29 mouse cellular contexts compared by ENCODE assay signal in genomic region chr8:29594129-29594528, GRCm38 (mm10).
DNase-seq lines count a peak whose midpoint lies in the region; ATAC-seq lines count a peak whose summit lies in the region.
"Had no signal": no experiment of that assay in that cellular context is flagged by ENCODE, and none has a peak within 500 bp of the region (broad histone marks: within the 10 kb centered on the region; RNA-seq: fewer than 3 reads in every experiment).

No protein-coding gene starts in this region.

- H3K9ac ChIP-seq in forebrain, embryonic 16.5 days (replicated peaks; ENCODE audit: low read depth, low read length), result no peak overlapping the region
- H3K9ac ChIP-seq in forebrain, embryonic 13.5 days, result no peak overlapping the region
- no peak overlapping the region for H3K9ac ChIP-seq in midbrain, embryonic 11.5 days (ENCODE audit: low read length)
- H3K9ac ChIP-seq: forebrain, embryonic 12.5 days; hindbrain, embryonic 15.5 days; limb, embryonic 15.5 days; liver, embryonic 13.5 days; midbrain, embryonic 13.5 days; neural tube, embryonic 13.5 days had no signal

- peak; percentile 5 for DNase-seq in layer of hippocampus, adult 9-11 months
- no peak for DNase-seq in layer of hippocampus, postnatal 25 days (ENCODE audit: extremely low spot score in 1 of 2, low spot score in 1 of 2)
- DNase-seq in right cerebral cortex, postnatal 25 days, result peak; percentile 7
- DNase-seq in right cerebral cortex, adult 18-20 months, result no peak
- DNase-seq in midbrain, embryonic 11.5 days (ENCODE audit: low spot score, missing footprints), result no peak
- DNase-seq: adrenal gland, postnatal 14 days; cerebellum, adult 9-11 months; gastrocnemius, postnatal 14 days; heart, postnatal 14 days; kidney, adult 11 months; kidney, postnatal 14 days; liver, embryonic 13.5 days; lung, adult 18-20 months; lung, postnatal 4 days had no signal

- H3K9me3 ChIP-seq in forebrain, embryonic 16.5 days (ENCODE audit: control insufficient read depth, low read length), result no peaks in the 10 kb centered on the region
- H3K9me3 ChIP-seq in forebrain, embryonic 13.5 days (replicated peaks), result no peaks in the 10 kb centered on the region
- H3K9me3 ChIP-seq in midbrain, embryonic 11.5 days (ENCODE audit: control insufficient read depth, low read length), result no peaks in the 10 kb centered on the region
- H3K9me3 ChIP-seq: forebrain, embryonic 12.5 days; hindbrain, embryonic 10.5 days; hindbrain, embryonic 15.5 days; limb, embryonic 10.5 days; limb, embryonic 15.5 days; liver, embryonic 13.5 days; midbrain, embryonic 13.5 days; neural tube, embryonic 13.5 days had no signal

- H3K27me3 ChIP-seq in forebrain, embryonic 16.5 days (replicated peaks; ENCODE audit: control insufficient read depth, insufficient read depth, low read length), result no peaks in the 10 kb centered on the region
- no peaks in the 10 kb centered on the region for H3K27me3 ChIP-seq in forebrain, embryonic 13.5 days
- no peaks in the 10 kb centered on the region for H3K27me3 ChIP-seq in midbrain, embryonic 11.5 days (ENCODE audit: control insufficient read depth, insufficient read depth, low read length)
- H3K27me3 ChIP-seq: forebrain, embryonic 12.5 days; hindbrain, embryonic 15.5 days; limb, embryonic 15.5 days; liver, embryonic 13.5 days; megakaryocyte, embryonic 14.5 days; midbrain, embryonic 13.5 days; neural tube, embryonic 13.5 days had no signal

- H3K4me1 ChIP-seq in forebrain, embryonic 16.5 days (replicated peaks; ENCODE audit: control insufficient read depth, insufficient read depth, low read length), result no peaks in the 10 kb centered on the region
- no peaks in the 10 kb centered on the region for H3K4me1 ChIP-seq in forebrain, embryonic 13.5 days
- H3K4me1 ChIP-seq in midbrain, embryonic 11.5 days (ENCODE audit: control insufficient read depth, insufficient read depth, low read length), result no peaks in the 10 kb centered on the region
- H3K4me1 ChIP-seq: forebrain, embryonic 12.5 days; hindbrain, embryonic 10.5 days; hindbrain, embryonic 15.5 days; limb, embryonic 10.5 days; limb, embryonic 15.5 days; liver, embryonic 13.5 days; megakaryocyte, embryonic 14.5 days; midbrain, embryonic 13.5 days; neural tube, embryonic 13.5 days had no signal

- H3K4me2 ChIP-seq in forebrain, embryonic 16.5 days (ENCODE audit: low read length), result no peak overlapping the region
- H3K4me2 ChIP-seq in forebrain, embryonic 13.5 days, result no peak overlapping the region
- no peak overlapping the region for H3K4me2 ChIP-seq in midbrain, embryonic 11.5 days
- H3K4me2 ChIP-seq: forebrain, embryonic 12.5 days; hindbrain, embryonic 15.5 days; limb, embryonic 15.5 days; liver, embryonic 13.5 days; midbrain, embryonic 13.5 days; neural tube, embryonic 13.5 days had no signal

- no peak overlapping the region for H3K27ac ChIP-seq in forebrain, embryonic 16.5 days (ENCODE audit: low read length)
- no peak overlapping the region for H3K27ac ChIP-seq in forebrain, embryonic 13.5 days
- H3K27ac ChIP-seq in midbrain, embryonic 11.5 days (ENCODE audit: low read depth, low read length), result no peak overlapping the region
- H3K27ac ChIP-seq: forebrain, embryonic 12.5 days; hindbrain, embryonic 10.5 days; hindbrain, embryonic 15.5 days; left cerebral cortex, adult 2 months; limb, embryonic 10.5 days; limb, embryonic 15.5 days; liver, embryonic 13.5 days; midbrain, embryonic 13.5 days; neural tube, embryonic 13.5 days had no signal

- ATAC-seq in forebrain, embryonic 16.5 days, result 0 out of 2 replicates have a peak, but pooled peaks have one; percentile 36
- ATAC-seq in forebrain, embryonic 13.5 days, result no peak
- no peak for ATAC-seq in midbrain, embryonic 11.5 days (ENCODE audit: low FRiP score)
- ATAC-seq: CD4-positive, CD25-positive, alpha-beta regulatory T cell, adult 4 months; inflammation-experienced regulatory T-cells, adult 6 months; lung, postnatal 0 days; midbrain, embryonic 13.5 days had no signal

- H3K4me3 ChIP-seq in forebrain, embryonic 16.5 days (replicated peaks; ENCODE audit: low read length), result no peak overlapping the region
- H3K4me3 ChIP-seq in forebrain, embryonic 13.5 days, result no peak overlapping the region
- H3K4me3 ChIP-seq in midbrain, embryonic 11.5 days (ENCODE audit: low read depth, low read length), result no peak overlapping the region
- H3K4me3 ChIP-seq: erythroblast, embryonic 14.5 days; forebrain, embryonic 12.5 days; hindbrain, embryonic 10.5 days; hindbrain, embryonic 15.5 days; left cerebral cortex, adult 2 months; limb, embryonic 10.5 days; limb, embryonic 15.5 days; liver, embryonic 13.5 days; megakaryocyte, embryonic 14.5 days; midbrain, embryonic 13.5 days; neural tube, embryonic 13.5 days had no signal

- WGBS in forebrain, embryonic 16.5 days, result 69% methylated on average over 9 of the region's 9 CpGs
- 76% methylated on average over 9 of the region's 9 CpGs for WGBS in forebrain, embryonic 13.5 days
- WGBS in midbrain, embryonic 11.5 days, result 87% methylated on average over 9 of the region's 9 CpGs

- no peaks in the 10 kb centered on the region for H3K36me3 ChIP-seq in forebrain, embryonic 16.5 days (ENCODE audit: control insufficient read depth, insufficient read depth)
- H3K36me3 ChIP-seq in forebrain, embryonic 13.5 days (ENCODE audit: poor library complexity, severe bottlenecking), result no peaks in the 10 kb centered on the region
- H3K36me3 ChIP-seq in midbrain, embryonic 11.5 days (ENCODE audit: control insufficient read depth, insufficient read depth, low read length), result no peaks in the 10 kb centered on the region
- H3K36me3 ChIP-seq: forebrain, embryonic 12.5 days; hindbrain, embryonic 10.5 days; hindbrain, embryonic 15.5 days; limb, embryonic 10.5 days; limb, embryonic 15.5 days; liver, embryonic 13.5 days; midbrain, embryonic 13.5 days; neural tube, embryonic 13.5 days had no signal

Comparison
In these comparisons a context has a peak if more than half of its experiments do, and no peak if none do; other contexts are left out.
1. DNase-seq: peak in layer of hippocampus, adult 9-11 months (single experiment) and right cerebral cortex, postnatal 25 days (single experiment); none in layer of hippocampus, postnatal 25 days (0 of 2), right cerebral cortex, adult 18-20 months (single experiment) and midbrain, embryonic 11.5 days (single experiment).